7 mouse cellular contexts compared by ENCODE assay signal in genomic region chr4:128579182-128579581, GRCm38 (mm10).
A peak's percentile ranks its signal among the peaks of the same experiment; 100 is the strongest.
DNase-seq lines count a peak whose midpoint lies in the region.

No protein-coding gene starts in this region.

- peak; percentile 5 for DNase-seq in 3T3-L1 (ENCODE audit: low read depth, low spot score)
- peak; percentile 52 for DNase-seq in A20 (ENCODE audit: low read depth, low spot score)
- DNase-seq in c-Kit-positive CD71-positive TER-119-positive erythroid progenitor cells, embryonic 14.5 days (ENCODE audit: low spot score): peak; percentile 53
- peak; percentile 37 for DNase-seq in lung, postnatal 14 days
- DNase-seq in right cerebral cortex, adult 18-20 months: no peak
- DNase-seq in left cerebral cortex, adult 11 months (ENCODE audit: low spot score): no peak
- DNase-seq in cerebellum, postnatal 10 days: no peak

Comparison
In these comparisons a context has a peak if more than half of its experiments do, and no peak if none do; other contexts are left out.
1. DNase-seq: peak in 3T3-L1 (single experiment), A20 (single experiment), c-Kit-positive CD71-positive TER-119-positive erythroid progenitor cells, embryonic 14.5 days (single experiment) and lung, postnatal 14 days (single experiment); none in right cerebral cortex, adult 18-20 months (single experiment), left cerebral cortex, adult 11 months (single experiment) and cerebellum, postnatal 10 days (0 of 2).